Mouse (Mus musculus) frontal cortex, adult 2 months (tissue): ENCODE measurements around the gene 6030468B19Rik. TPM values are rescaled to one million over a fixed set of nuclear protein-coding genes. Genes with fewer than 3 reads are reported as not detected.
"Not testable (repeated sequence)": the region's sequence is repeated elsewhere in the genome, so short reads cannot be mapped to it uniquely, and the experiment has no call there.

Experiments
- DNase-seq, 2 experiments: peaks; one replicate each; pipeline ENCODE4 v3.0.0; 2022; ENCODE audit warnings: low spot score in 1 of 2; ENCODE audit errors: extremely low spot score in 1 of 2
- polyA plus RNA-seq: library from polyadenylated mRNA; depleted of rRNA; stranded (reverse); fragments of >200 nt; gene quantifications from 2 replicates; pipeline ENCODE4 v1.2.3, GENCODE M21; 2012

The 6030468B19Rik gene
- polyA plus RNA-seq, 1 experiment = 0.32 TPM

DNA sequence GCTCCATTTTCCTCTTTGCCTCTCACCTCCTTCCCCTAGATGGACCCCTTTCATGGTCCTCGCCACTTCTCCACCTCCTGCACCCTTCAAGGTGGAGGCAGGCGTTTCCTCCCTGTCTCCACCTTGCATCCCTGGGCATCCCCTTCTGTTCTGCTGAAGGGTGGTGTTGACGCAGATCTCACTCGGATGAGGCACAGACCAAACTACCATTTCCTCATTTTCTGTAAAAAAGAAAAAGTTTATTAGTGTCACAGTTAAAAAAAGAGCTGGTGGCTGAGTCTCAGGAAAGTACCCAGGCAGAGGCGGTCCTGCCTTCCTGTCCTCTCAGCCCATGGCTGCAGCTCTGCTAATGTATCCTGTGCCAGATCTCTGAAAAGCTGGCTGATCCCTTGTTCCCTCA, 1.7 kb downstream of the 6030468B19Rik start:
- DNase-seq = no peak

DNA sequence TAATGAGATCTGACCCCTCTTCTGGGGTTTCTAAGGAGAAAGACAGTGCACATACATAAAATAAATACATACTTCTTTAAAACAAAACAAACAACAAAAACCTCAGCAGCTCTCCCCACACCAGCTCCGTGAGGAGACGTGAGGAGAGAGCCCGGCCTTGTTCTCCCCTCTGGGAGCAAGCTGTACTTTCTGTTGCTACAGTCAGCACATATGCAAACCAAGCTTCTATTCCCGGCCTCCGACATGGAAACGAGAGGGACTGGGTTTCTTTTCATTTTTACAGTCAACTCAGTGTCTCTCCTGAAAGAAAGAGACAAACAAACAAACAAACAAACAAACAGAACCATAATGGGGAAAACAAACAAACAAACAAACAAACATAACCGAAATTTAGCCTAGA, 2.6 kb downstream of the 6030468B19Rik start:
- no peak for DNase-seq

GRCm38 (mm10) chr11:117801650-117802049, 4.2 kb downstream of the 6030468B19Rik start:
- no peak for DNase-seq

- no peak for DNase-seq
Observed at GRCm38 (mm10) chr11:117803166-117803688, 5.8 kb downstream of the 6030468B19Rik start.

DNA sequence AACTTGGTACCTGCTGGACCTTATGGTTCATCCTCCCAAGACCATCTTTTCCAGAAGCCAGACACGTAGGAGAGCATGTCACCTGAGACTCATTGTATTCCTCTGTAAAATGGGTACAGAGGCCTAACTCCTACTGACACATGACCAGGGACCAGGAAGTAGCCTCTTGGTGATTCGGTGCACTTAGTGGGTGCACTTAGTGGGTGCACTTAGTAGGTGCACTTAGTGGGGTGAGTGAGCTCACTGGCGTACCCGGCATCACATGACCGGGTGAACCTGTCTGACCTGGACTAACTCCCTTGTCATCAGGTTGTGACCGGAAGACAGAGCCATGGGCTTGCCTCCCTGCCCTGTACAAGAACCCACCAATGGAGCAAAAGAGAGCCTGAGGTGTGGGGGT, 9.3 kb downstream of the 6030468B19Rik start:
- DNase-seq = no peak

DNA sequence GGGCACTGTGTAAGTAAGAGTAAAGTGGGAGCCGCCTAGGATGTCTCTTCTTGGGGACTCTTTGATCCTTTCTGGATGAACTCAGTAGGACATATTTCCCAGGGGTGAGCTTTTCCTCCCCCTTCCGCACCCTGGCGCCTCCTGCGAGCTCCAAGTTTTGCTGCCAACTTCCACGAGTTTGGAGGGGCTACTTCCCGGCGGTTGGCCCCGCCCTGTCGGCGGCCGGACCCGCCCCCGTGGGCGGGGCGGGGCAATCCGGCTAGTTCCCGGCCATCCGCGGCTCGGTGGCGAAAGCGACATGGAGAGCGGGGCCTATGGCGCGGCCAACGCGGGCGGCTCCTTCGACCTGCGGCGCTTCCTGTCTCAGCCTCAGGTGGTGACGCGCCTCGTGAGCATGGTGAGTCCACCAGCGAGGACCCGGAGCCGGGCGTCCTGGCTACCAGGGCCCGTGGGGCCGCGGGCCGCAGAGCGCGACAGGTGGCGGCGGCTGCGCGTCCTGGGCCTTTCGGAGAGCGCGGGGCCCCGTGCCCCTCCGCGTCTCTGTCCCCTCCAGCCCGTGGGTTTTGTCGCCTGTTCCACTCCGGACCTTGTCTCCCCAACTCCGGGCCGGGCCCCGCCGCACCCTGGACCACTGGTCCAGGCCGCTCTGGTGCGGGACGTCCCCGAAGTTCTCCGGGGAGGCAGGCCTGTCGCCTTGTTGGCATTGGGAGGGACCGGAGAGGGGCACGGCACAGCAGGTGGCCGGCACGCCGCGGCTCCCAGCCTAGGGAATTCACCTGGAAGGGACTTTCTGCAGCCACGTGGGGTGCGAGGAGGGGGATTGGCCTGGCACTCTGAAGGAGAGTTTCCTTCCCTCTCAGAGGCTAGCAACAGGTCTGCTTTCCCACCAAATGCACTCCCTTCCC, 12.2 kb downstream of the 6030468B19Rik start, which contains the start of the genes Gm20708 and Syngr2:
Gene Gm20708, plus strand, starts transcription at position 262 of the 905 bp plus-strand sequence.
Gene Syngr2, plus strand, starts transcription at position 262 of the 905 bp plus-strand sequence.
- no peak for DNase-seq

DNA sequence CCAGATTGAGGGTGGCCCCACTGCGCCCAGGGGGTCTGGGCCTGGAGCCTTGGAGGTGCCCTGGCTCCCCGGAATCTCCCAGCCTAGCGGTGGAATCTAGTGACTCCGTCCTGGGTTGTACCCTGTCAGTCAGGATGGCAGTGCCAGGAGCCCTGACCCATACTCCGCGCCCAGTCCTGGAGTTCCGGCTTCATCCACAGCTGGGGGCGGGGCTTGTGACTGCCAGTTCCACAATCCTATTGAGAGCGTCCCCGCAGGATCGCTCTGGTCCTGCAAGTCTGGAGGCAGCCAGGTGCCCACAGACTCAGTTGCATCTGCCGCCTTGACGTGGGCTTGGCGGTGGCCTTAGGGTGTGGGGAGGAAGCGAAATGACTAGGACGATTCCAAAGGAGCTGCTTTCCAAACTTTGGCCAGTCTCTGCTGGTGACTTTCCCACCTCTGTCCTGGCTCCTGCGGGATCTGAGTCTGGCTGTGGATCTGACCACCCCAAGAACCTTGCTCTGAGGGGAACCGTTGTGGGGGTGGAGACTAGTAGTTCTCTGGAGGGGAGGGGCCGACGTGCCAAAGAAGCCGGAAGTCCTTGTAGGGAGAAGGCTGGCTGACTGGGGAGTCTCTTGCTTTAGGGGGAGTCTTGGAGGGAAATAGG, 13.1 kb downstream of the 6030468B19Rik start:
- DNase-seq = peak in 1 of 2 experiments; percentile 56

- no peak for DNase-seq
Observed at GRCm38 (mm10) chr11:117813867-117814266, 16.4 kb downstream of the 6030468B19Rik start.

DNA sequence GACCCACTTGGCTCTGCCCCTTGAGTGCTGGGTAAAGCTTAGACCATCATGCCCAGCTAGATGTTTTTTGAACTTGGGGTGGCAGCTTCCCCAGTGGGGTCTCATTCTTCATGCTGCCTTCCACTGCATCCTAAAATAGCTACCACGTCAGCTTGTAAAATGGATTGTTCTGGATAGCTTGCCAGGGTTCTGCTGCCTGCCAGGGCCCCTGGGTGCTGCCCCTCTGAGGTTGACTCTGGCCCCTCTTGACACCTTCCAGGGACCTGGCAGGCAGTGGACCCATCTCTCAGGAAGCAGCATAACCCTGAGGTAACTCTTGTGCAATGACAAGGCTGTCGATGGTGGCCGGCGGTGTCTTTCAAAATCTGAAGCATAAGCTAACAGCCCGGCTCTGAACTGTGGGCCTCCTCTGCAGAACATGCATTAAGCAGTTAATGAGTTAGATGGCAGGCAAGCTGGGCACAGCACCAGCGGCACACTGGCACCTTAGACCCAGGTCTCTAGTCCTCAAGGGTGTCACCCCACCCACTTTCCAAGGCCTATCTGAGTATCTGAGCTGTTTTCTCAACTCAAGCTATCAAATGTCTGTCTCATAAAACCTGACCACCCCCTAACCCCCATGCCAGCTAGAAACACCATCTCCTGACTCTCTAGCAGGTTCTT, 17.4 kb downstream of the 6030468B19Rik start:
- DNase-seq = no peak

DNA sequence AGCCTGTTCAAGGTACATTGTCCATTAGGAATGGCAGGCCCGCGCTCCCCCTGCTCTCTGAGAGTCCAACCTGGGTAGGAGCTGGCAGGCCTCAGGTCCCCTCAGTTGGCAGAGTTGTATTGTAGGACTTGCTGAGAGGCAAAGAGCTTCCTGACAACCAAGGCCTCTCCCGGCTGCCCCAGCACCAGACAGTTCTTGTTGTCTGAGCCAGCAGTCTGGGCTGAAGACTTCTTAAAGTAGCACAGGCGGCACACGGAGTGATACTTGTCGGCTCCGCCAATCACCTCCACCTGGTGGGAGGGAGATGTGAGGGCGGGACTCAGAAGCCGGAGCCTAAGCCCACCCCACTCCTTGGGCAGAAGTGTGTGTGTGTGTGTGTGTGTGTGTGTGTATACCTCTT, 18.4 kb downstream of the 6030468B19Rik start:
- not testable (repeated sequence) for DNase-seq

DNA sequence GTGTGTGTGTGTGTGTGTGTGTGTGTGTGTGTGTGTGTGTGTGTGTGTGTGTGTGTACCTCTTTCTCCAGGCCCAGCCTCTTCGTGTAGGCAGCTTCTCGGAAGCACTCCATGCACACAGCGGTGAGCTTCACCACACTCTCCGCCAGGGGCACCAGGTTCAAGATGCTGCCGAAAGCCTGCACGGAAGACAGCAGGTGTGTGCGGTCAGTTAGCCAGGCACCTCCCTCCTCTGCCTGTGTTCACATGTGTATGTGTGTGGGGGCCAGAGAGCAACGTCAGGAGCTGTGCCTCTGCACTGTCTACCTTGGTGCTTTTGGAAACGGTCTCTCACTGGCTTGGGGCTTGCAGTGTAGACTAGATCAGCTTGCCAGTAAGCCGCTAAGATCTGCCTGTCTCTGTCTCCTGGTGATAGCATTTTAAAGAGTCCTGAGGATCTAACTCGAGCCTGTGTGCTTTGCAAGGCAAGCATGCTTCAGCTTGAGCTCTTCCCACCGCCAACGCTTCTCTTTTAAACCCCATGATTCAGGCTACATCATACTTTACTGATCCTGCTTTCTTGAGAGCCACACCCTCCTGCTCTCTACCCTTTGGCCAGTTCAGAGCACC, 19.0 kb downstream of the 6030468B19Rik start:
- no peak for DNase-seq

GRCm38 (mm10) chr11:117819095-117819494, 21.6 kb downstream of the 6030468B19Rik start:
- DNase-seq = no peak

GRCm38 (mm10) chr11:117820173-117820572, 22.7 kb downstream of the 6030468B19Rik start:
- no peak for DNase-seq

GRCm38 (mm10) chr11:117821868-117822267, 24.4 kb downstream of the 6030468B19Rik start:
- no peak for DNase-seq

DNA sequence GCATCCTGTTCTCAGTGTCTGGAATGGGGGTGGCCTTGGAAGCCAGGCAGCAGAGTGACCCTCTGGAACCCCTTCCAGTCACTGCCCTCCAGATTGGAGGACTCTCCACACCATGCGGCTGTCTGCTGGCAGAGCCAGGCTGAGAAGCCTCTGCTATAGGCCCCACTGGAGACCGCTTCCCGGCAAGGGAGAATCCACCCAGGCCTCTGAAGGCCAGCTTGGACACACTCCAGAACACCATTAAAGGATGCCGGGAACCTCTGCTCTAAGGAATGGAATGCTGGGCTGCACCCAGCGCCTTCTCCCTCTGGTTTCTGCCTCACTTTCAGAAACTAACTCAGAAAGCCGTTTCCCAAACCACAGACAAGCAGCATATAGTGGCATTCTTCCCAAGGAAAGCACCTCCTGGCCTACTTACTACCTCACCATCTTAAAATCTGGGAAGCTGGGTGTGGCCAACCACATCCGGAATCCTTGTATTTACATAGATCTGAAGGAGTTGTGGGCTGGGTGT, 25.3 kb downstream of the 6030468B19Rik start:
- DNase-seq = no peak

GRCm38 (mm10) chr11:117823411-117823810, 26.0 kb downstream of the 6030468B19Rik start:
- DNase-seq = no peak

GRCm38 (mm10) chr11:117824060-117824969, 26.9 kb downstream of the 6030468B19Rik start:
- DNase-seq = peak in 1 of 2 experiments; percentile 88

- DNase-seq = peak in 1 of 2 experiments; percentile 62
Observed at GRCm38 (mm10) chr11:117825333-117826101, 28.1 kb downstream of the 6030468B19Rik start, which contains the start of the genes Afmid and Tk1. TSS of gene Afmid (plus strand) at chr11:117825924. TSS of gene Tk1 (minus strand) at chr11:117826092.
